Mouse (Mus musculus) spleen, postnatal 14 days (tissue): ENCODE results near the gene Tdrd7.

ENCODE experiments used
- DNase-seq, 2 experiments: peaks; one replicate each; pipeline ENCODE4 v3.0.0; 2021 to 2022; ENCODE audit warnings: low spot score in 2 of 2

Gene Tdrd7

GRCm38 (mm10) chr4:45964771-45965439 lies at the start of gene Tdrd7:
Tdrd7 (plus strand) TSS chr4:45965334.
- DNase-seq, result no peak

DNA sequence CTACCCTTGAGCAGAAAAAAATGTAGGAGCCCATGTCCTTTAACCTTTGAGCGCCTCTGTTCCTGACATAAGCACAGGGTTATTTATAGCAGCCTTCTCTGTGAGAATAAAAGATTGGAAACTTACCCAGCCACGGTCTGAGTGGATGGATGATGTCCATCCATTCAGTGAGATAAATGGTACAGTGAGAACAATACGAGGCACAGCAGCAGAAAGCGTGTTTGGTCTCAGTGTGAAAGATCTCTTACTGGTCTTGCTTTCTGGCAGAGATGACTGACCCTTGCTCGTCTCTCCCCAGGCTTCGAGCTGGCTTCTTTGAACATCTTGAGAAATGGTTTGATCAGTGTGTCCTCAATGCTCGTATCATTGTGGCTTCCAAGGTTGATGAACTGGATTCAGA lies 48.0 kb upstream of the Tdrd7 start:
- no peak for DNase-seq

- DNase-seq, result no peak
These were observed 43.3 kb upstream of the Tdrd7 start for GRCm38 (mm10) chr4:45921663-45922435.

- DNase-seq, result no peak
These were observed 41.1 kb upstream of the Tdrd7 start for GRCm38 (mm10) chr4:45924011-45924410.

DNA sequence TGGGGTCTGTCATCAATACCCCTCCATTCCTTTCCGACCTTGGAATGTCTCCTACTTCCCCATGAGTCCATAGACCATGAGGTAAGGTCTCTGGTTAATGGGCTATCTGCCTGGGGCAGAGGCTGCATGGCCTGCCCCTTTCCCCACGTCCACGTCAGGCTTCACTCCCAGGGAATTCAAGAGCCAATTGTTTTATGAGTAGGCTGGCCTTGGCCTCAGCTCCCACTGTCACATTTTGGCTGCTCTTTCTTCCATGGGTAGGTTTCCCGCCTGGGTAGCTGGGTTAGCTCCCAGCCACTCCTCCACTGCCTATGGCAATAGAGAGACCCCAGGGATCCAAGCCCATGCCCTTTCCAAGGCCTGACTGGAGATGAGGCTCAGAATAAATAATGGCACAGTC lies 36.6 kb upstream of the Tdrd7 start:
- DNase-seq, result no peak

GRCm38 (mm10) chr4:45941628-45942044 lies 23.5 kb upstream of the Tdrd7 start:
- DNase-seq, result peak in 1 of 2 experiments; percentile 25

GRCm38 (mm10) chr4:45947729-45948128 lies 17.4 kb upstream of the Tdrd7 start:
- DNase-seq, result no peak

DNA sequence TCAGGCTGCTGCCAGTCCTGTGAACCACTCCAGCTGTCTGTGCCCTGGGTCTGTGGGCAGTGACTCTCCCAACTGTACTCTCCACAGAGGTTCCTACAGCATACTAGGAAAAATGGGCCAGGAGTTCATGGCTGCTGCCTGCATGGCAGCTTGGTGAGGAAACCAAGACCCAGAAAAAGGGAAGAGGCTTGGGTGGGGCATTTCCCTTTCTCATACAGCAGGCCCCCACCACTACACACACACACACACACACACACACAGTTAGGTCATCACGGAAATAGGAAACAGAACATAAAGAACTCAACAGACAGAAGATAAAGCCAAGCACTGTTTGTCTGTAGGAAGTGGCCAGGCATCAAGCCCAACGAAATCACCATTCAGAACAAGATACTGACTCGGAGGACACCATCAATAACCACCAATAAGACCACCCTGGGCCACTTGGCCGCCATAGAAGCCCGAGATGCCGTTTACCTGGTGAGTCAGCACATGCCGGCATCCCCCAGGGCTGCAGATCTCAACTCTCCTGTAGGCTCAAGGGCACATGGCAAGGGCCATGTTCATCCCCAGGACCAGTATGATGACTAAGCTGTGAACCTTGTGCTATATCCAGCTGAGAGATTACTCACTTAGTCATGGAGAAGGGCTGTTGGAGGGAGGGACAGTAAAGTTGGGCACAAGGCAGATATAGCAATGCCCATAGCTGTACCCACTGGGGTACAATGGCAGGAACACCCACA lies 15.9 kb upstream of the Tdrd7 start:
- peak in 1 of 2 experiments; percentile 7 for DNase-seq

GRCm38 (mm10) chr4:45951830-45952229 lies 13.3 kb upstream of the Tdrd7 start:
- DNase-seq, result no peak

GRCm38 (mm10) chr4:45953025-45953919 lies 11.9 kb upstream of the Tdrd7 start:
- no peak for DNase-seq

DNA sequence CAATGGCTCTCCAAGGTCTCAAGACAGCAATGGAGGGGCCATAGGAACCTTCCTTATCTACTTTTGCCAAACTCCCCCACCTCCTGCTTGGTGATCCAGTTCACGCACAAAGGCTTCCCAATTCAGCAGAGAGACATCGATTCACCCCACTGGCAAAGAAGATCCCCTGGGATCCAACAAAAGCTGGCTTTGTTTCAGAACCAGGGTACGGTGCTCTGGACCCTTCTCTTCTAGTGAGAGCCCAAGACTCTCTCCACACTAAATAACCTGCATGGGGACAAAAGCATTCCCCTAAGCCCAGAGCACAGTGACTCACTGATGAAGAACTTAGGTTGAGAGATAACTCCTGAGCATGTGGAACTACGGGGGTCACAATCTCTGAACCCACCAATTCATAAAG lies 9.9 kb upstream of the Tdrd7 start:
- DNase-seq, result no peak

DNA sequence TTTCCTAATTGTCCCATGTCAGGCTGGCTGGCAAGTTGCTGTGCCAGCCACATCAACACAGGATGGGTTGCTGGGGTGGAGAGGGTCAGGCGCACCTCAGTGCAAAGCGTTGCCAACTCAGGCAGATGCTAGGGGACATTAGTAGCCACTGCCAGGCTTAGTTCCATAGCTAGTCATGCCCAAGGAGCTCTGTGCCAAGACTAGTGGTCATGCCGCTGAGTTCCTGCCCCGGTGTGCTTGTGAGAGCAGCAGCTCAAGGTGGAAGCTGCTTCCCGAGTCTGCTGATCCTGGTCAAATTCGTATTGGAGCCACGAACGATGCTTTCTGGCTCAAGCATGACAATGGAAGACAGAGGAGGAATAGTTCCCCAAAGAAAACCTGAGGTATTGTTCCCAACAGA lies 9.0 kb upstream of the Tdrd7 start:
- DNase-seq, result no peak

DNA sequence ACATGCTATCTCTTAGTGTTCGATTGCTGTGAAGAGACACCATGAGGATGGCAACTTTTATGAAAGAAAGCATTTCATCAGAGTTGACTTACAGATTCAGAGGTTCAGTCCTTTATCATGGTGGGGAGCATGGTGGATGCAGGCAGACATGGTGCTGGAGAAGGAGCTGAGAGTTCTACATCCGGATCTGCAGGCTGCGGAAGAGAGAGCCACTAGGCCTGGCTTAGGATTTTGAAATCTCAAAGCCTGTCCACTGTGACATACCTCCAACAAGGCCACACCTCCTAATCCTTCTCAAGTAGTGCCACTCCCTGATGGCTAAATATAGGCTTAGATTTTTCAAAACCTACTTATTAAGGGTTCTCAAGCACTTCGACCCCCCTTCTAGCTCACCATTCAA lies 8.4 kb upstream of the Tdrd7 start:
- no peak for DNase-seq

- no peak for DNase-seq
These were observed 758 bp downstream of the Tdrd7 start for GRCm38 (mm10) chr4:45965737-45966447.

DNA sequence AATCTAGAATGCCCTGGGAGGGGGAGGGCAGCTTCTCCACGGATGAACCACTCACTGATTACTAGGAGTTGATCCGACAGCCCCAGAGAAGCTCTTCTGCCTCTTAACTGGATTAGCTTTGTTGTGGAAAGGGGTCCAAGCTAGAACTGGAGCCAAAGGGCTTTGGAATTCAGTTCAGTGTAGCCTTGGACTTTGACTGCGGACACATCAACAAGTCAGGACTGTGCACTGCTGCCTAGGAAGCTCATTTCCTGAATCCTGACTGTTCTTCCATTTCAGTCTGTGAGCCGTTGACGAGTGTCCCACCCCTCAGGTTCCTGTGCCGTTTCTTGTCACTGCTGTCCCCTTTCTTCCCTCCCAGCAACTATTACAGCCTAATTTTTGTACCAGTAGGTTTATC lies 1.6 kb downstream of the Tdrd7 start:
- DNase-seq, result no peak

- DNase-seq, result no peak
These were observed 2.6 kb downstream of the Tdrd7 start for GRCm38 (mm10) chr4:45967479-45968341.

DNA sequence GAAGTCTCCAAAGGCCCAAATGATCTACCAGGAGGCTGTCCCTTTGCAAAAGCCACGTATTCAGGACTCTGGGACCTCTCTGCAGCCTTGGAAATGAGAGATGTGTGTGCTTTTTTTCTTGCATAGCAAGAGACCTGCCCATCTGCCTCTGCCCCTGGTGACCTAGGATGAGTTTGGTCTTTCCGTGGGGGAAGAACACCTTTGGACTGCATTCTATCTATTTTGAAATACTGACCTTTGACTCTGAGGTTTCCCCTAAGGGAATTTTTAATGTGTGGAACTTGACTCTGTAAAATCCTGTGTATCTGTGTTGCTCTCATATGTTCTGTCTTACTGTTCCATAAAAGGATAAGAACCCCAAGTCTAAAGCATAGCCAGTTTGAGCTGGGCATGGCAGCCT lies 3.9 kb downstream of the Tdrd7 start:
- no peak for DNase-seq

DNA sequence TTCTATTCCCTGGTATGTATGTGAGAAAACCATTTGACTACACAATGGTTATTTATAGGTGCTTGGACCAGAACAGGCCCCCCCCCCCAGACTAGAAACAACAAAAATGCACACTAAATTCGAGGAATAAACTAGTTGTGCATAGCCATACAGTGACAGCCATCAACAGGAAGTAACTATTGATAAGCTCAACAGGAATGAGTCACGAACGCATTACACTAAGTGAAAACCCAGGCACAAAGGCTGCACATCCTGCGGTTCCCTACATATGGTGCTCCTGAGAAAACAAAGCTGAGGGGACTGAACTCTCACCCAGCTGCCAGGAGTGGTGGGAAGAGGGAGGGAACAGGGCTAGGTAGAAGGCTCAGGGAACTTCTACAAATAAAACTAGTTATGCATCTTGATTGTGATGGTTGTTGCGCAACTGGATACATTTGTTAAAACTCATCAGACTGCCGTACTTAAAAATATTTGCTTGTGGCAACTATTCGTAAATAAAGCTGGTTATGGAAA lies 5.0 kb downstream of the Tdrd7 start:
- no peak for DNase-seq

DNA sequence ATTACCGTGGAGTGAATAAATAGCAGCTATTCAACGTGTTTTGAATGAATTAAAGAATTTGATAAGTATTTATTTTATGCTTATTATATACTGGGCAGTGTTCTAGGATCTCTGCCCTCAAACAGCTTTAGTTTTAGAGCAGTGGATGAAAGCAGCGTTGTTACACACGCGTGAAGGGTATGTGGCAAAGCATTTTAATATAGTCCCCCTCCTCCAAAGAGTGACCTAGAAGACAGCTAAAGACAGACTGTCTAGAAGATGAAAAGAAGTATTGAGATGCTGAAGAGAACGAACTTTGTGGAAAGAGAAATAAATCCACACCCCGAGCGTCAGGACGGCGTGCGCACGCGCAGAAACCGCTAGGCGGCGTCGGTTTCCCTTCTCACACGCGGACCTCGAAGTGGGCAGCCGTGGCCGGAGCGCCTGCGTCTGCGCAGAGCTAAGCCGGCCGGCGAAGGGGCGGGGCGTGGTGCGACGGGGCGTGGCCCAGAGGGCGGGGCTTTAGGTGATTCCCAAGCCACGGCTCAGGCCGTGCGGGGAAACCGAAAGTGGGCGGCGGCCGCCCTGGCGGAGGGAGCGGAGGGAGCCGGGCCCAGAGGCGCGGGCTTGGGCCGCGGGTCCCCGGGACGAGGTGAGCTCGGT lies 6.8 kb downstream of the Tdrd7 start:
- peak; percentile 96 to 97 for DNase-seq
